Mouse (Mus musculus) thymus, adult 2 months (tissue): ENCODE measurements around the gene Plscr5.

Source experiments
- CTCF ChIP-seq: fragments of 200-500 bp; IDR thresholded peaks from 2 replicates; pipeline ENCODE4 v1.5.1; 2012; ENCODE audit warnings: mild to moderate bottlenecking, control low read depth, low read length, moderate library complexity, borderline replicate concordance; ENCODE audit not compliant: control insufficient read depth, poor library complexity, insufficient read depth; ENCODE audit errors: extremely low read depth
- POLR2A ChIP-seq: fragments of 200-500 bp; IDR thresholded peaks from 2 replicates; pipeline ENCODE4 v1.6.1; 2012; ENCODE audit warnings: mild to moderate bottlenecking, low read length, control low read depth, moderate library complexity; ENCODE audit not compliant: control insufficient read depth, poor library complexity, insufficient read depth; ENCODE audit errors: extremely low read depth

DNA sequence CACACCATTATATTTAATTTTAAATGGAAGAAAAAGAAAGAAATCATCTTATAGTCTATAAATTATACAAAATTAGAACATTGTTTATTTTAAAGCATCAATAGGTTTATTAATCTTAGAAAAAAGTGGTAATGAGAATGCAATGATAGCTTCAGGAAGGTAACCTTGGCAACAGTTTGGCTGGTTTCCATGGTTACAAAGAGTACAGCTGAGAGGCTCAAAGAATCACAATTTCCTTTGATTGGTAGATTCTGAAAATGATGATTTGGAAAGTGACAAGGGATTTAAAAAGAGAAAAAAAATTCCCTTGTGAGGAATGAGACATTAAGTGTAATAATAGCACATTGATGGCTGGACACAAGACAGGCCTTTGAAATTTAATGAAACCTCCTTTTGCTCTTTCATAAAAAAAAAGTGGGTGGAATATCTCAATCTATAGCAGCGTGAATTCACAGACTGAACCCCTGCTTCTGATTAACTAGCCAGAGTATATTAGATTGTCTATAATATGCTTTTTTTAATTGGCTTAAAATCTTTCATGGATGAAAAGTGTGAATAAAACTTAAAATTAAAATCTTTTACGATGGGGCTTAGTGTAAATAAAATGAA is 13.8 kb upstream of the Plscr5 start:
- TF ChIP-seq CTCF (no peak), POLR2A (no peak)
